Mouse (Mus musculus) megakaryocyte-erythroid progenitor cell, adult 5-6 weeks (primary cell): Measurements from ENCODE around the gene Zfp553. TPM values are rescaled to one million over a fixed set of nuclear protein-coding genes. Genes with fewer than 3 reads are reported as not detected.
A peak's percentile ranks its signal among the peaks of the same experiment; 100 is the strongest.

ENCODE experiments used
- ATAC-seq: replicated peaks from 2 replicates; pipeline ENCODE4 v1.8.0; 2016; ENCODE audit warnings: mild to moderate bottlenecking, inconsistent platforms; ENCODE audit not compliant: severe bottlenecking, poor library complexity, low FRiP score, low TSS enrichment
- total RNA-seq, 2 experiments: library from RNA; stranded (forward) in 1 of 2; stranded (reverse) in 1 of 2; fragments of 200-1000, 215-1000 nt in 1 of 2; fragments of >200 nt in 1 of 2; fragmentation: Nextera tagmentation in 1 of 2; gene quantifications; 2 replicates each; pipeline ENCODE4 v1.2.3; 2014 to 2017

Gene Zfp553
- 17.0 and 18.3 TPM in 2 replicates for total RNA-seq (2014; fragmentation: Nextera tagmentation)
- total RNA-seq (2017): 22.7 and 31.7 TPM in 2 replicates

- peak; percentile 65 for ATAC-seq
Observed at GRCm38 (mm10) chr7:127232622-127233367, at the start of gene Zfp553, which contains the start of gene Sept1. Gene Zfp553, plus strand, starts transcription at chr7:127233061. Gene Sept1, minus strand, starts transcription at chr7:127233130.

GRCm38 (mm10) chr7:127183345-127183744 is 49.5 kb upstream of the Zfp553 start:
- peak; percentile 85 for ATAC-seq

- ATAC-seq: peak; percentile 75
Observed at GRCm38 (mm10) chr7:127183828-127184227, 49.0 kb upstream of the Zfp553 start.

GRCm38 (mm10) chr7:127184720-127185119 is 48.1 kb upstream of the Zfp553 start:
- ATAC-seq: no peak

GRCm38 (mm10) chr7:127185601-127186000 is 47.3 kb upstream of the Zfp553 start:
- ATAC-seq: peak; percentile 43

- ATAC-seq: no peak
Observed at GRCm38 (mm10) chr7:127187351-127187750, 45.5 kb upstream of the Zfp553 start.

- no peak for ATAC-seq
Observed at GRCm38 (mm10) chr7:127188305-127189276, 44.3 kb upstream of the Zfp553 start.

GRCm38 (mm10) chr7:127190672-127191071 is 42.2 kb upstream of the Zfp553 start:
- ATAC-seq: no peak

- ATAC-seq: no peak
Observed at GRCm38 (mm10) chr7:127192989-127193388, 39.9 kb upstream of the Zfp553 start.

- ATAC-seq: no peak
Observed at GRCm38 (mm10) chr7:127194011-127194632, 38.7 kb upstream of the Zfp553 start.

- ATAC-seq: no peak
Observed at GRCm38 (mm10) chr7:127194633-127195029, 38.2 kb upstream of the Zfp553 start.

- peak; percentile 90 for ATAC-seq
Observed at GRCm38 (mm10) chr7:127195544-127196295, 37.1 kb upstream of the Zfp553 start, which contains the start of gene Cd2bp2. Gene Cd2bp2, minus strand, starts transcription at chr7:127196050.

- ATAC-seq: no peak
Observed at GRCm38 (mm10) chr7:127196484-127196883, 36.4 kb upstream of the Zfp553 start.

- ATAC-seq: no peak
Observed at GRCm38 (mm10) chr7:127206606-127207005, 26.3 kb upstream of the Zfp553 start.

GRCm38 (mm10) chr7:127207374-127208294 is 25.2 kb upstream of the Zfp553 start:
- no peak for ATAC-seq

GRCm38 (mm10) chr7:127208295-127208552 is 24.6 kb upstream of the Zfp553 start, which contains the start of gene Tbc1d10b:
Gene Tbc1d10b, minus strand, starts transcription at chr7:127208468.
- ATAC-seq: no peak

GRCm38 (mm10) chr7:127208553-127209438 is 24.1 kb upstream of the Zfp553 start, which contains the start of gene Mylpf:
Gene Mylpf, plus strand, starts transcription at chr7:127208890.
- peak; percentile 85 for ATAC-seq
